Mouse (Mus musculus): ENCODE measurements at regions not wholly inside any gene's neighbourhood (a gene's known extent, or its start where the extent isn't known, plus 50 kb on each side); places are given as distances from the start of the nearest gene placed in this dataset.

GRCm38 (mm10) chr1:98192671-98193070, 97.2 kb upstream of the Pam start:
- Histone ChIP-seq H3K4me2 (replicated peaks) (no peak overlapping the region), H3K4me3 (replicated peaks; ENCODE audit: low read length) (no peak overlapping the region), H3K9me3 (ENCODE audit: control insufficient read depth, low read length) (no peaks in the 10 kb centered on the region; the same call in 1 of the 2 replicates), H3K27ac (peak overlapping the region; percentile 91; the same call in 1 of the 2 replicates), H3K9ac (no peak overlapping the region), H3K36me3 (replicated peaks; ENCODE audit: control insufficient read depth, insufficient read depth) (no peaks in the 10 kb centered on the region), H3K27me3 (ENCODE audit: control insufficient read depth, insufficient read depth, low read length) (no peaks in the 10 kb centered on the region), H3K4me1 (replicated peaks; ENCODE audit: control insufficient read depth, insufficient read depth, low read length) (peaks cover 32% of the 10 kb centered on the region)
- ATAC-seq (ENCODE audit: low FRiP score) (no peak), DNase-seq (ENCODE audit: low spot score) (no peak)
- 33% methylated on average over 4 of the region's 4 CpGs for WGBS

DNA sequence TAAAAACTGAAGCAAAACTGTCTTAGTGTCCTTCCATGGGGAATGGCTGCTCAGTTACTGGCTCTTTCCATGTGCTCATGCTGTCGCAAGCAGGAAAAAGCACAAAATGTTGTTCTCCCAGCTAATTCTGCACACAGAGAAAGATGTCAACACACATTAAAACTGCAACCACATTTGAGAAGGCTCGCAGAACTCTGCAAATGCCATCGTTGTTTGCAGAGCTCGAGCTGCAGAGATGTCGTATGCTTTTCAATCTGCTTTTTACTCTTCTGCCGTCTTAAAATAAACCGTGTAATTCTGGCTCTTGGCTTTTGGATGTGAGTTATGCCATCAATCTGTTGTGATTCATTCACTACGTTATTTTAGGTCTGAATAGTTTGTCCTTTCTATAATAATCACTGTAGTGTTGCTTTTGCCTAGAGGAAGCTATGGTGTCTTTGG, 96.6 kb upstream of the Pam start:
- H3K27ac ChIP-seq: peak overlapping the region; percentile 91
- no peaks in the 10 kb centered on the region for H3K36me3 ChIP-seq (replicated peaks; ENCODE audit: control insufficient read depth, insufficient read depth)
- H3K4me3 ChIP-seq (replicated peaks; ENCODE audit: low read length): no peak overlapping the region
- H3K4me1 ChIP-seq (replicated peaks; ENCODE audit: control insufficient read depth, insufficient read depth, low read length): peaks cover 32% of the 10 kb centered on the region
- H3K9ac ChIP-seq: peak overlapping the region; percentile 1; the same call in 1 of the 2 replicates
- ATAC-seq (ENCODE audit: low FRiP score) (no peak), DNase-seq (ENCODE audit: low spot score) (no peak)
- no peak overlapping the region for H3K4me2 ChIP-seq (replicated peaks)
- H3K9me3 ChIP-seq (ENCODE audit: control insufficient read depth, low read length): no peaks in the 10 kb centered on the region; the same call in 1 of the 2 replicates
- WGBS: 28% methylated on average over 8 of the region's 8 CpGs
- H3K27me3 ChIP-seq (ENCODE audit: control insufficient read depth, insufficient read depth, low read length): no peaks in the 10 kb centered on the region

DNA sequence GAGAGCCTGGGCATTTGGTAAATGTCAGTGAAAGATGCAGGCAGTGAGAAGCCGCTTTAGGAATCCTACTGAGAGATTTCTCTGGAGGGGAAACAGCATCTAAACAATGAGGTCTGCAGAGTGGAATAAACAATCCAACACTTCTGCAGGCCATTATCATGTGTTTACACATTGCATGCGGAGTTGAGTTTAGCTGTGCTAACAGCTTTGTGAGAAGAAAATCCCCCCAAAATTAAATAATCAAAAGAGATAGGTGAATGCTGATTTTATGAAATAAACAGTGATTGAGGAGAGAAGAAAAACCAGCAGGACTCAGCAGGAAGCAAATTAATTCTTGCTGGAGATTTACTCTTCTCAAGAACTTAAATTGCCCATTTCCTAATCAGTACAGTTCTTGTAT, 95.9 kb upstream of the Pam start:
- H3K4me1 ChIP-seq (replicated peaks; ENCODE audit: control insufficient read depth, insufficient read depth, low read length): peaks cover 32% of the 10 kb centered on the region
- peak overlapping the region; percentile 42; the same call in 1 of the 2 replicates for H3K9ac ChIP-seq
- H3K27me3 ChIP-seq (ENCODE audit: control insufficient read depth, insufficient read depth, low read length): no peaks in the 10 kb centered on the region
- no peak for DNase-seq (ENCODE audit: low spot score)
- no peaks in the 10 kb centered on the region; the same call in 1 of the 2 replicates for H3K9me3 ChIP-seq (ENCODE audit: control insufficient read depth, low read length)
- ATAC-seq (ENCODE audit: low FRiP score): no peak
- WGBS: 11% methylated on average over 2 of the region's 2 CpGs
- H3K27ac ChIP-seq: peak overlapping the region; percentile 91
- H3K36me3 ChIP-seq (replicated peaks; ENCODE audit: control insufficient read depth, insufficient read depth): no peaks in the 10 kb centered on the region
- no peak overlapping the region for H3K4me3 ChIP-seq (replicated peaks; ENCODE audit: low read length)
- peak overlapping the region; percentile 31 for H3K4me2 ChIP-seq (replicated peaks)

GRCm38 (mm10) chr1:98190741-98191140, 95.3 kb upstream of the Pam start:
- Histone ChIP-seq H3K4me2 (replicated peaks) (peak overlapping the region; percentile 31), H3K4me1 (replicated peaks; ENCODE audit: control insufficient read depth, insufficient read depth, low read length) (peaks cover 32% of the 10 kb centered on the region), H3K9me3 (ENCODE audit: control insufficient read depth, low read length) (no peaks in the 10 kb centered on the region; the same call in 1 of the 2 replicates), H3K27ac (peak overlapping the region; percentile 91), H3K9ac (peak overlapping the region; percentile 42), H3K36me3 (replicated peaks; ENCODE audit: control insufficient read depth, insufficient read depth) (no peaks in the 10 kb centered on the region), H3K27me3 (ENCODE audit: control insufficient read depth, insufficient read depth, low read length) (no peaks in the 10 kb centered on the region), H3K4me3 (replicated peaks; ENCODE audit: low read length) (no peak overlapping the region)
- peak; percentile 26; the same call in 1 of the 2 replicates for ATAC-seq (ENCODE audit: low FRiP score)
- 12% methylated on average over 6 of the region's 6 CpGs for WGBS
- DNase-seq (ENCODE audit: low spot score): peak; percentile 58

DNA sequence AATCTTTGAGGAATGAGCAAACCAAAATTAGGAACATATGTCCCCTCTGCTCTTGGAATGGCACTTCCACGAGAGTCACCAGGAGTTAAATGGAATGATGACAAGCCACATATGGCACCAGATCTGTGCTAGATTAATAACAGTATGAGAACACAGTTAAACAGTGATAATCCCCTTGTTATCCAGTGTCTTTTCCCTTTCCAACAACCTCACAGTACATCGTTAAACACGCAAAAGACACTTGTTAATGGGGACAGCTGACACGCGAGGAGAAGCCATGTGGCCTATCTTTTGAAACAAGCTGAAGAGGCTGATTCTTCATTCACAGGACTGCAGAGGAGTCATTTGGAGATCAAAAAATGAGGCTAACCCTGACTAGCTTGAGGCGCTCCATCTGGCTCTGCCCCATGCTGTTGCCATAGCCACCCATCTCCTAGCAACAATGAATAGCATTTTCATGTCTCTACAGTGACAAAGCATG, 94.6 kb upstream of the Pam start:
- ATAC-seq (ENCODE audit: low FRiP score): peak; percentile 93
- WGBS: 9% methylated on average over 6 of the region's 6 CpGs

GRCm38 (mm10) chr1:98180372-98180771, 84.9 kb upstream of the Pam start:
- no peak for ATAC-seq (ENCODE audit: low FRiP score)

More for the DNA sequence above, 94.6 kb upstream of the Pam start:
- Histone ChIP-seq H3K4me2 (replicated peaks) (0 out of 2 replicates have a peak overlapping the region, but pooled peaks have one; percentile 5), H3K4me1 (replicated peaks; ENCODE audit: control insufficient read depth, insufficient read depth, low read length) (peaks cover 32% of the 10 kb centered on the region), H3K27me3 (ENCODE audit: control insufficient read depth, insufficient read depth, low read length) (no peaks in the 10 kb centered on the region), H3K9ac (no peak overlapping the region), H3K27ac (peak overlapping the region; percentile 91), H3K9me3 (ENCODE audit: control insufficient read depth, low read length) (no peaks in the 10 kb centered on the region; the same call in 1 of the 2 replicates), H3K36me3 (replicated peaks; ENCODE audit: control insufficient read depth, insufficient read depth) (no peaks in the 10 kb centered on the region), H3K4me3 (replicated peaks; ENCODE audit: low read length) (no peak overlapping the region)
- peak; percentile 84 for DNase-seq (ENCODE audit: low spot score)

DNA sequence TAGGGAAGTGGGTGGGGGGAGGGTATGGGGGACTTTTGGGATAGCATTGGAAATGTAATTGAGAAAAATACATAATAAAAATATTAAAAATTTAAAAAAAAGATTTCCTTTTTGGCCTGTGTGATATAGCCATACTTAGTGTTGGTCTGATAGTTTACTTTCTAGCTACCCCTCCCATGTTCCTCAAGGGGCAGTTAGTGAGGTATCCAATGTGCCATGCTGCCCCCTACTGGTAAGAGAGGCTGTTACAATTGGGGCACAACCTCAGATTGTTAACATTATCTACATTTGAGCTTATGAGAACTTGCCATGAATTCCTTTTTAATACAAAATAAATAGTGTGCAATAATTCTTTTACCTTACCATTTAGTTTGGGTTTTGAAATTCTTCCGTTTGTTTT, 83.6 kb upstream of the Pam start:
- DNase-seq (ENCODE audit: low spot score) (no peak), ATAC-seq (ENCODE audit: low FRiP score) (no peak)
- Histone ChIP-seq H3K4me2 (replicated peaks) (no peak overlapping the region), H3K9me3 (ENCODE audit: control insufficient read depth, low read length) (no peaks in the 10 kb centered on the region), H3K4me3 (replicated peaks; ENCODE audit: low read length) (no peak overlapping the region), H3K9ac (no peak overlapping the region), H3K4me1 (replicated peaks; ENCODE audit: control insufficient read depth, insufficient read depth, low read length) (peaks cover 16% of the 10 kb centered on the region; the same call in 1 of the 2 replicates), H3K27me3 (ENCODE audit: control insufficient read depth, insufficient read depth, low read length) (no peaks in the 10 kb centered on the region), H3K36me3 (replicated peaks; ENCODE audit: control insufficient read depth, insufficient read depth) (no peaks in the 10 kb centered on the region), H3K27ac (no peak overlapping the region)
- 40% methylated on average over 1 of the region's 1 CpGs for whole genome bisulfite sequencing

More at GRCm38 (mm10) chr1:98180372-98180771, 84.9 kb upstream of the Pam start:
- DNase-seq (ENCODE audit: low spot score): no peak
- WGBS: 19% methylated on average over 6 of the region's 6 CpGs
- H3K9me3 ChIP-seq (ENCODE audit: control insufficient read depth, low read length): no peaks in the 10 kb centered on the region
- no peak overlapping the region for H3K4me2 ChIP-seq (replicated peaks)
- H3K9ac ChIP-seq: no peak overlapping the region
- H3K4me1 ChIP-seq (replicated peaks; ENCODE audit: control insufficient read depth, insufficient read depth, low read length): 0 out of 2 replicates have a peak, but pooled peaks cover 5% of the 10 kb centered on the region
- H3K4me3 ChIP-seq (replicated peaks; ENCODE audit: low read length): no peak overlapping the region
- H3K36me3 ChIP-seq (replicated peaks; ENCODE audit: control insufficient read depth, insufficient read depth): no peaks in the 10 kb centered on the region
- H3K27me3 ChIP-seq (ENCODE audit: control insufficient read depth, insufficient read depth, low read length): no peaks in the 10 kb centered on the region
- no peak overlapping the region for H3K27ac ChIP-seq

DNA sequence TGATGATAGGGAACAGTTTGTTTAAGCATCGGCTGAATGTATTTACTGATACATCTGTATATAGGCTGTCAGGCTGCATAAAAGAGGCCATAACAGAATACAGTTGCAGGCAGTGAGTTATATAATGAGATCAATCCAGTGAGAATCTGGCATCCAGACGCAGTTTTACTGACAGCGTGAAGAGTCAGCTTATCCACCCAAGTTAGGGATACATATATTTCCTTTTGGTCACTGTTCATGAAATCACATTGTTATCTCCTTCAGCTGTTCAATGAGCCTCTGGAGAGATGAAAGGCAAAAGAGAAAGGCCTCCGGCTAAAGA, 79.3 kb upstream of the Pam start:
- Histone ChIP-seq H3K9ac (peak overlapping the region; percentile 24; the same call in 1 of the 2 replicates), H3K4me1 (replicated peaks; ENCODE audit: control insufficient read depth, insufficient read depth, low read length) (peaks cover 18% of the 10 kb centered on the region; the same call in 1 of the 2 replicates), H3K4me3 (replicated peaks; ENCODE audit: low read length) (no peak overlapping the region), H3K4me2 (replicated peaks) (peak overlapping the region; percentile 25; the same call in 1 of the 2 replicates), H3K9me3 (ENCODE audit: control insufficient read depth, low read length) (no peaks in the 10 kb centered on the region), H3K27me3 (ENCODE audit: control insufficient read depth, insufficient read depth, low read length) (no peaks in the 10 kb centered on the region), H3K27ac (peak overlapping the region; percentile 74), H3K36me3 (replicated peaks; ENCODE audit: control insufficient read depth, insufficient read depth) (no peaks in the 10 kb centered on the region)
- 33% methylated on average over 4 of the region's 4 CpGs for WGBS
- 0 out of 2 replicates have a peak, but pooled peaks have one; percentile 31 for ATAC-seq (ENCODE audit: low FRiP score)
- DNase-seq (ENCODE audit: low spot score): no peak

- Histone ChIP-seq H3K9me3 (ENCODE audit: control insufficient read depth, low read length) (no peaks in the 10 kb centered on the region), H3K4me2 (replicated peaks) (peak overlapping the region; percentile 25; the same call in 1 of the 2 replicates), H3K4me3 (replicated peaks; ENCODE audit: low read length) (no peak overlapping the region), H3K36me3 (replicated peaks; ENCODE audit: control insufficient read depth, insufficient read depth) (no peaks in the 10 kb centered on the region), H3K4me1 (replicated peaks; ENCODE audit: control insufficient read depth, insufficient read depth, low read length) (peaks cover 18% of the 10 kb centered on the region; the same call in 1 of the 2 replicates), H3K27ac (peak overlapping the region; percentile 74), H3K27me3 (ENCODE audit: control insufficient read depth, insufficient read depth, low read length) (no peaks in the 10 kb centered on the region), H3K9ac (peak overlapping the region; percentile 24; the same call in 1 of the 2 replicates)
- no peak for DNase-seq (ENCODE audit: low spot score)
- ATAC-seq (ENCODE audit: low FRiP score): peak; percentile 67; the same call in 1 of the 2 replicates
- WGBS: 41% methylated on average over 11 of the region's 11 CpGs
Measured at GRCm38 (mm10) chr1:98173907-98174810, 78.7 kb upstream of the Pam start.

Data from hindbrain, embryonic 14.5 days (tissue).